Mouse (Mus musculus): ENCODE data around the gene Zfp420. TPM values are rescaled to one million over a fixed set of nuclear protein-coding genes. Genes with fewer than 3 reads are reported as not detected.
"Not testable (repeated sequence)": the region's sequence is repeated elsewhere in the genome, so short reads cannot be mapped to it uniquely, and the experiment has no call there.

The Zfp420 gene
- polyA plus RNA-seq (2017; shearing (Covaris generic)): 1 to 10 TPM; 6.7 to 9.2 TPM

GRCm38 (mm10) chr7:29859532-29860517 lies at the start of gene Zfp420:
Zfp420 (plus strand) TSS chr7:29859979.
- ATAC-seq: peak; percentile 98

DNA sequence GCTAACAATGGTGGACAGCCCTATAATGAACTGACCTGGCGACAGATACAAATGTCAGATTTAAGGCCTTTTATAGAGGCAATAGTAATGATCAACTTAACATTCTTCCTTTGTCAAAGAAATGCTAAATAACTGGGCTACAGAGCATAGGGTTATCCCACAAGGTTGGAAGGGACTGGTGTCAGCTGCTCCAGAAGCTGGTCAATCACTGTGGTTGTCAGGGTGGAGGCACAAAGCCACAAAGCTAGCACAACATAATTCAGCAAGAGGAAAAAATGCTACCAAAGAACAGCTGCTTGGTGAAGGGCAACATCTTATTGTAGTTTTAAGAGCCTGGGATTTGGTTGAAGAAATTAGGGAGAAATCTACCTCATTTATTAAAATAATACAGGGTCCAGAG lies 47.5 kb upstream of the Zfp420 start:
- ATAC-seq: no peak

- ATAC-seq: no peak
Measured at GRCm38 (mm10) chr7:29814381-29814780, 45.4 kb upstream of the Zfp420 start.

GRCm38 (mm10) chr7:29815061-29815784 lies 44.6 kb upstream of the Zfp420 start:
- ATAC-seq: peak; percentile 12

GRCm38 (mm10) chr7:29815910-29816429 lies 43.8 kb upstream of the Zfp420 start, which contains the start of gene Zfp790:
Zfp790 (plus strand) TSS chr7:29816114.
- ATAC-seq: peak; percentile 96

DNA sequence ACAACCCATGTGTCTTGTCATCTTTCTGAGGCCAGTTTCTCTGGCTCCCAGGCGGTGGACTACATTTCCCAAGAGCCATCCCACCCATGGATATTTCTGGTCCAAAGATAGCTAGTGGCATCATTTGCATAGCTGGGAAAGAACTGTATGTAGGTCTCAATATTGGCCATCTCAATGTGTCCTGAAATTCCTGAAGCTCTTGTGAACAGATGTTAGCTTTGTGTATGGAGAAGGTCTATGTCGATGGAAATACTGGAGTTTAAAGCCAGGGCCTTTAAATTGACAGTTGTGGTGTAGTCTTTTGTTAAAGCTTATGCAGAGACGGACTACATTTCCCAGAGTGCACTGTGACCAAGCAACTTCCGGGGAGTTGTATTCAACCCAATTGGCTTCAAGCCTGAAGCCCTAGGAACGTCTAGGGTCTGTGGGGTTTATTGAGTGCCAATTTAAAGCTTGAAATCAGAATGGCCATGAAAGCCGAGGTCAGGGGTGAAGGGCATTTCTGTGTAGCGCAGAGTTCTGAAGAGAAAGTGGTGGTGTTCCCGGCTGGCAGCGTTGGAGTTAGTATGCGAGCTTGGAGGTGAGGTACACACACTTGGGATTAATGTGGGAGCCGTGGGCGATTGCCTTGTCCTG lies 41.0 kb upstream of the Zfp420 start:
- ATAC-seq: peak; percentile 69

- ATAC-seq: no peak
Measured at GRCm38 (mm10) chr7:29828001-29828400, 31.8 kb upstream of the Zfp420 start.

GRCm38 (mm10) chr7:29829804-29830203 lies 30.0 kb upstream of the Zfp420 start:
- no peak for ATAC-seq

DNA sequence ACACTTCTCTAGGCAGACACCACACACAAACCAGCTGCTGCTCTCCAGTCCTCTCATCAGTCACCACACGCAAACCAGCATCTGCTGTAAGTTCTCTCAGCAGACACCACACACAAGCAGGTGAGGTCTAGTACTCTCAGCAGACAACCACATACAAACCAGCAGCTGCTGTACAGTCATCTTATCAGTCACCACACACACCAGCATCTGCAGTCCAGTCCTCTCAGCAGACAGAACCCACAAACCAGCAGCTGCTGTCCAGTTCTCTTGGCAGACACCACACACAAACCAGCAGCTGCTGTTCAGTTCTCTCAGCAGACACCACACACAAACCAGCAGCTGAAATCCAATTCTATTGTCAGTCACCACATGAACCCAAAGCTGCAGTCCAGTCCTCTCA lies 23.0 kb upstream of the Zfp420 start:
- ATAC-seq: no peak

- ATAC-seq: no peak
Measured at GRCm38 (mm10) chr7:29839256-29839655, 20.5 kb upstream of the Zfp420 start.

- ATAC-seq: no peak
Measured at GRCm38 (mm10) chr7:29842105-29842504, 17.7 kb upstream of the Zfp420 start.

DNA sequence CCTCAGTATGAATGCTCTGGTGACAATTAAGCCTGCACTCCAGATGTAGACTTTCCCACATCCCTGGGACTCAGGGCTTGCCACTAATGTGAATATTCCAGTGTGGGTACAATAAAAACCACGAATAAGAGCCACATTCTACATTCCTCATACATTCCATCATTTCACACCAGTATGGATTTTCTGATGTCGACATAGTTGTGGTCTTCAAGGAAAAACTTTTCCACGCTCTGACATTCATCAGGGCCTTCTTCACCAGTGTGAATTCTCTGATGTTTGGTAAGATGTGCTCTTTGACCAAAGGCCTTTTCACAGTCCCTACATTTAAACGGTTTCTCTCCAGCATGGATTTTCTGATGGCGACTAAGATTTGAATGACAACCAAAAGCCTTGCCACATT lies 15.2 kb upstream of the Zfp420 start:
- no peak for ATAC-seq

DNA sequence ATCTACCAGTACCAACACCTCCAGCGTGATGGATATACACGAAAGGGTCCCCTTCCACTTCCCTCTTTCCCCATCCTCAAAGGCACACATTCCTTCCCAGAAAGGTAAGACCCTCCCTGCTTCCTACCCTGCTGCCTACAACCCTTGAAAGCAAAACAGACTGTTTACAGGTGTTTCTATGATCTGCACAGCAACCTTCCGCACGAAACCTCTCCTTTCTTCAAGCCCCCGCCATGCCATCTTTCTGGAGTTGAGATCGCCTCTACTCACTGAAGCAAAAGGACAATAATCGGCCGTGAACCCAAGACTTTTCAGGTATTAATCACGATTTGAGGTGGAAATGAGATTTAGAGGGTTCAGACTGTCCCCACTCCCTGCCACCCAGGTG lies 7.0 kb upstream of the Zfp420 start:
- no peak for ATAC-seq

- peak; percentile 99 for ATAC-seq
Measured at GRCm38 (mm10) chr7:29853219-29853842, 6.4 kb upstream of the Zfp420 start, which contains the start of gene Zfp940. Zfp940 (minus strand) TSS chr7:29853669.

GRCm38 (mm10) chr7:29861660-29862059 lies 1.9 kb downstream of the Zfp420 start:
- no peak for ATAC-seq

DNA sequence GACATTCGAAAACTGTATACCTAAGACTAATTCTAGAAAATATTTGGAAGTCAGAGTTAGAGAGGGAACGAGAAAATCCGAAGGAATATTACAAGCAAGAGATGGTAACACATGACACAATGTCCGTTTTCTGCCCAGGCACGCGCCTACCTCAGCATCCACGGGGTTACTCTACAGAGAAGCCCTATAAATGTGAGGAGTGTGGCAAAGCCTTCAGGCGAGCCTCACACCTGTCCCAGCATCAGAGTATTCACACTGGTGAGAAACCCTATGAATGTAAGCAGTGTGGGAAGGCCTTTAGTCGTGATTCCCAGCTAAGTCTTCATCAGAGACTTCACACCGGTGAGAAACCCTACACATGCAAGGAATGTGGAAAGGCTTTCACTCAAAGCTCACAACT lies 14.5 kb downstream of the Zfp420 start:
- no peak for ATAC-seq

DNA sequence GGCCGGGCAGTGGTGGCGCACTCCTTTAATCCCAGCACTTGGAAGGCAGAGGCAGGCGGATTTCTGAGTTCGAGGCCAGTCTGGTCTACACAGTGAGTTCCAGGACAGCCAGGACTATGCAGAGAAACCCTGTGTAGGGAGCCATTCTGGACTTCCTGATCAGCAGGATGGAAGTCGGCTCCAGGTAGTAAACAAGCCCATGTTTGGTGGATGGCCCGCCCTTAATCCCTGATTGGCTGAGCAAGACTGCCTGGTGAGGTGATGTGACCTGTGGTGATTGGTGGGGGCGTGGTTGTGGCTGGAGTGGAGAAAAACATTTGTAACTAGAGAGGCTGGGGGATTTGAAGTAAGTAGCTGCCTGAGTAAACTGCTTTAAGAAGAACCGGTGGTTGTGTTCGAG lies 17.8 kb downstream of the Zfp420 start:
- ATAC-seq: not testable (repeated sequence)

DNA sequence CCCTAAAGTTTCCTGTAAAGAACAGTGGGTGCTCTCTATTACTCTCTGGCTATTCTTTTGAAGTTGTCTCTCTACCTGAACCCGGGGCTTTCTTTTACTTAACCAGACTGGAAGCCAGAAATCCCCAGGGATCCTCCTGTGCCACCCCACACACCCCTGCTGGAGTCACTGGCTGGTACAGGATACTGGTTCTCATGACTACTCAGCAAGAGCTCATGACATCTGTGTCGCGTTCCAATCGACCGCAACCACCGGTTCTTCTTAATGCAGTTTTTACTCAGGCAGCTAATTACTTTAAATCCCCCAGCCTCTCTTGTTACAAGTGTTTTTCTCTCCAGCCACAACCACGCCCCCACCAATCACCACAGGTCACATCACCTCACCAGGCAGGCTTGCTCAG lies 20.3 kb downstream of the Zfp420 start:
- ATAC-seq: no peak

DNA sequence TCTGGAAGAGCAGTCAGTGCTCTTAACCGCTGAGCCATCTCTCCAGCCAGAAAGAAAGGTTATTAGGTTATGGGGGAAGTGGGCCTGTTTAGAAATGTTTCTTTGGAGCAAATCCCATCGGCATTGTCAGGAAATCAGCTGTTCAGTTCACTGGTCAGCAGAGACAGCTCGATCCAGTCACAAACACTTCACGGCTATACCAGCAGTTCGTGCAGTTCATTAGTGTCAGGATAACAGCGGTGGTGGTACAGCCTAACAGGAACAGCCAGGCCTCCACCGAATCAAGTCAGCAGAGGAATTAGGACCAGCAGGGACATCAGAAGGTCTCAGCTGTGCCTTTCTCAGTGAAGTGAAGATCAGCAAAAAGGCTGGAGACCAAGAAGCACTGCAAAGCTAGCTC lies 21.1 kb downstream of the Zfp420 start:
- ATAC-seq: no peak

- no peak for ATAC-seq
Measured at GRCm38 (mm10) chr7:29890501-29890900, 30.7 kb downstream of the Zfp420 start.

DNA sequence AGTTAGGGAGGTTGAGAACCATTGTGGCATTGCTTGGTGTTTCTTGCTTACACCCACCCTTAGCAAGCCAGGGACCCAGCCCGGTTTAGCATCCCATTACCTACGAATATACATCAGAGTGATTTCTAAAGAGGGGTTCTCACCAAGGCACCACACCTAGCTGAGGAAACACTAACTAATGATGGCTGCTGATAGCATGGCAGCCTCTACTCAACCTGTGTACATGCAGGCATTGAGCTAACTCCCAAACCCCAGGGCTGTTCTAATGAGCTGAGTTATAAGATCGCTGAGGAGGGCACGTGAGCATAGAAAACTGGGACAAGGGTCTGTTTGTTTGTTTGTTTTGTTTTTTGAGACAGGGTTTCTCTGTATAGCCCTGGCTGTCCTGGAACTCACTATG lies 33.0 kb downstream of the Zfp420 start:
- ATAC-seq: no peak

- ATAC-seq: no peak
Measured at GRCm38 (mm10) chr7:29898351-29898750, 38.6 kb downstream of the Zfp420 start.

All from CD4-positive, CD25-positive, alpha-beta regulatory T cell, adult 4 months (primary cell).